ENCODE assay signal across 19 mouse cellular contexts in the genomic region with DNA sequence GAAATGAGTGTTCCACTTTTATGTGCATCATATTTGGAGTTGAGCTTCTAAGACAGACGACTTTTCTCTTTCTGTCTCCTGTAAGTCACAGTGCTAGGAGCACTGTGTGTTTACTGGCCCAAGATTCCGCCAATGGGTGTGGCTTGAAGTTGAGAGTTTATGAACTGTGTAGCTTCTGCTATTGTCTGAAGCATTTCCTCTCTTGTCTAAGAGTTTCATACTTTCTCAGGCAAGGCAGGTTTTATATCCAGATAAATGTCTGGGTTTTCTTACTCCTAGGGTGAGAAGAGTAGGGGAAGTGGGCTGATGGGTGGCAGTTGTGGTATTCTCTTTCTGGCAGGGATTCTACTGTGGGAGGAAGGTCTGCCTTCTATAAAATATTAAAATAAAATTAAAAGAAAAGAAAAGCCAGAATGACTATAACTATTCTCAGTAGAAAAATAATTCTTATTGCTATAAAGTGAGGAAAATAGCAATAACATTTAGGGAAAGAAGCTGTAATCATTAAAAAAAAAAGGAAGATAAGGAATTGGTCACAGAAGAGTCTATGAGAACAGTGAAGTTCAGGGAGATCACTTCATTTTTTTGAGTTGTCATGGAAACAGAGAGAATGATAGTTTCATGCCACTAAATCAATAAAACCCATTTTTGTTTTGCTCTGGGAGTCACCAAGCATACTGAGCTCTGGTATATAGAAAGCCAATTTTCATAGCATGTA.
DNase-seq lines count a peak whose midpoint lies in the region; ATAC-seq and TF ChIP-seq lines count a peak whose summit lies in the region.
"Had no signal": no experiment of that assay in that cellular context is flagged by ENCODE, and none has a peak within 500 bp of the region (broad histone marks: within the 10 kb centered on the region; RNA-seq: fewer than 3 reads in every experiment).

No protein-coding gene starts in this region.

- TF ChIP-seq CTCF in midbrain, postnatal 0 days (IDR thresholded peaks at IDR 0.05): no peak

- H3K9me3 ChIP-seq in hindbrain, embryonic 16.5 days (ENCODE audit: control insufficient read depth, low read length): no peaks in the 10 kb centered on the region
- H3K9me3 ChIP-seq in hindbrain, embryonic 14.5 days (ENCODE audit: control insufficient read depth, low read length): no peaks in the 10 kb centered on the region
- H3K9me3 ChIP-seq in midbrain, embryonic 11.5 days (ENCODE audit: control insufficient read depth, low read length): no peaks in the 10 kb centered on the region
- H3K9me3 ChIP-seq in midbrain, postnatal 0 days (ENCODE audit: low read length): no peaks in the 10 kb centered on the region
- H3K9me3 ChIP-seq in heart, embryonic 11.5 days (replicated peaks; ENCODE audit: control insufficient read depth, low read length): no peaks in the 10 kb centered on the region
- H3K9me3 ChIP-seq: hindbrain, embryonic 15.5 days; limb, embryonic 13.5 days; neural tube, embryonic 15.5 days had no signal

- no peak overlapping the region for H3K4me2 ChIP-seq in hindbrain, embryonic 16.5 days (ENCODE audit: low read length)
- H3K4me2 ChIP-seq in hindbrain, embryonic 14.5 days (replicated peaks): no peak overlapping the region
- H3K4me2 ChIP-seq in midbrain, embryonic 11.5 days: no peak overlapping the region
- H3K4me2 ChIP-seq in midbrain, postnatal 0 days (ENCODE audit: low read depth, low read length, poor library complexity, severe bottlenecking): no peak overlapping the region
- no peak overlapping the region for H3K4me2 ChIP-seq in heart, embryonic 11.5 days
- H3K4me2 ChIP-seq: hindbrain, embryonic 15.5 days; limb, embryonic 13.5 days; neural tube, embryonic 15.5 days had no signal

- no peaks in the 10 kb centered on the region for H3K36me3 ChIP-seq in hindbrain, embryonic 16.5 days (ENCODE audit: control insufficient read depth, insufficient read depth, low read length)
- H3K36me3 ChIP-seq in hindbrain, embryonic 14.5 days (replicated peaks; ENCODE audit: control insufficient read depth, insufficient read depth): no peaks in the 10 kb centered on the region
- H3K36me3 ChIP-seq in midbrain, embryonic 11.5 days (ENCODE audit: control insufficient read depth, insufficient read depth, low read length): no peaks in the 10 kb centered on the region
- H3K36me3 ChIP-seq in midbrain, postnatal 0 days (ENCODE audit: insufficient read depth, low read length): no peaks in the 10 kb centered on the region
- H3K36me3 ChIP-seq in heart, embryonic 11.5 days (ENCODE audit: control insufficient read depth, insufficient read depth, low read length): no peaks in the 10 kb centered on the region
- H3K36me3 ChIP-seq: hindbrain, embryonic 15.5 days; limb, embryonic 13.5 days; neural tube, embryonic 15.5 days had no signal

- no peaks in the 10 kb centered on the region for H3K4me1 ChIP-seq in hindbrain, embryonic 16.5 days (ENCODE audit: control insufficient read depth, insufficient read depth, low read depth, low read length)
- no peaks in the 10 kb centered on the region for H3K4me1 ChIP-seq in hindbrain, embryonic 14.5 days (replicated peaks; ENCODE audit: control insufficient read depth, insufficient read depth, low read length)
- H3K4me1 ChIP-seq in midbrain, embryonic 11.5 days (ENCODE audit: control insufficient read depth, insufficient read depth, low read length): no peaks in the 10 kb centered on the region
- no peaks in the 10 kb centered on the region for H3K4me1 ChIP-seq in midbrain, postnatal 0 days (ENCODE audit: insufficient read depth, low read length)
- H3K4me1 ChIP-seq in heart, embryonic 11.5 days (ENCODE audit: control insufficient read depth, insufficient read depth, low read length): no peaks in the 10 kb centered on the region
- H3K4me1 ChIP-seq: hindbrain, embryonic 15.5 days; limb, embryonic 13.5 days; neural tube, embryonic 15.5 days had no signal

- H3K27ac ChIP-seq in hindbrain, embryonic 16.5 days (ENCODE audit: low read depth, low read length): no peak overlapping the region
- H3K27ac ChIP-seq in hindbrain, embryonic 14.5 days: no peak overlapping the region
- no peak overlapping the region for H3K27ac ChIP-seq in midbrain, embryonic 11.5 days (ENCODE audit: low read depth, low read length)
- H3K27ac ChIP-seq in midbrain, postnatal 0 days (ENCODE audit: low read depth, low read length): no peak overlapping the region
- no peak overlapping the region for H3K27ac ChIP-seq in heart, embryonic 11.5 days (ENCODE audit: low read depth, low read length)
- H3K27ac ChIP-seq: hindbrain, embryonic 15.5 days; layer of hippocampus, adult 2 months; left cerebral cortex, adult 2 months; limb, embryonic 13.5 days; neural tube, embryonic 15.5 days had no signal

- WGBS in hindbrain, embryonic 16.5 days: 73% methylated on average over 2 of the region's 2 CpGs
- 82% methylated on average over 2 of the region's 2 CpGs for WGBS in hindbrain, embryonic 14.5 days
- 80% methylated on average over 2 of the region's 2 CpGs for WGBS in midbrain, embryonic 11.5 days
- WGBS in midbrain, postnatal 0 days: 74% methylated on average over 2 of the region's 2 CpGs
- 72% methylated on average over 2 of the region's 2 CpGs for WGBS in heart, embryonic 11.5 days (ENCODE audit: insufficient replicate concordance)

- no peaks in the 10 kb centered on the region for H3K27me3 ChIP-seq in hindbrain, embryonic 16.5 days (replicated peaks; ENCODE audit: control insufficient read depth, insufficient read depth, low read length)
- H3K27me3 ChIP-seq in hindbrain, embryonic 14.5 days (ENCODE audit: control insufficient read depth, insufficient read depth, low read length): no peaks in the 10 kb centered on the region
- H3K27me3 ChIP-seq in midbrain, embryonic 11.5 days (ENCODE audit: control insufficient read depth, insufficient read depth, low read length): no peaks in the 10 kb centered on the region
- no peaks in the 10 kb centered on the region for H3K27me3 ChIP-seq in midbrain, postnatal 0 days (ENCODE audit: insufficient read depth, low read length)
- H3K27me3 ChIP-seq in heart, embryonic 11.5 days (ENCODE audit: control insufficient read depth, insufficient read depth, low read length): no peaks in the 10 kb centered on the region
- H3K27me3 ChIP-seq: hindbrain, embryonic 15.5 days; limb, embryonic 13.5 days; neural tube, embryonic 15.5 days had no signal

- 0 out of 2 replicates have a peak, but pooled peaks have one; percentile 6 for ATAC-seq in hindbrain, embryonic 16.5 days
- no peak for ATAC-seq in hindbrain, embryonic 14.5 days (ENCODE audit: low FRiP score)
- no peak for ATAC-seq in midbrain, embryonic 11.5 days (ENCODE audit: low FRiP score)
- ATAC-seq in midbrain, postnatal 0 days (ENCODE audit: low FRiP score): no peak
- peak; percentile 54 to 59 for ATAC-seq in hematopoietic stem cell, adult 5-6 weeks (replicated peaks in 1 of 2; ENCODE audit: insufficient read depth in 1 of 2, low FRiP score in 2 of 2, low TSS enrichment in 1 of 2, low read depth in 1 of 2, poor library complexity in 2 of 2, severe bottlenecking in 2 of 2)
- peak; percentile 63 for ATAC-seq in megakaryocyte-erythroid progenitor cell, adult 5-6 weeks (replicated peaks; ENCODE audit: low FRiP score, low TSS enrichment, poor library complexity, severe bottlenecking)
- no peak for ATAC-seq in heart, embryonic 11.5 days (replicated peaks; ENCODE audit: insufficient number of reproducible peaks, low FRiP score, low TSS enrichment)

- H3K9ac ChIP-seq in hindbrain, embryonic 16.5 days (ENCODE audit: low read depth, low read length): no peak overlapping the region
- no peak overlapping the region for H3K9ac ChIP-seq in hindbrain, embryonic 14.5 days
- no peak overlapping the region for H3K9ac ChIP-seq in midbrain, embryonic 11.5 days (ENCODE audit: low read length)
- no peak overlapping the region for H3K9ac ChIP-seq in midbrain, postnatal 0 days (replicated peaks; ENCODE audit: low read length, poor library complexity, severe bottlenecking)
- H3K9ac ChIP-seq in heart, embryonic 11.5 days (ENCODE audit: low read depth, low read length): no peak overlapping the region
- H3K9ac ChIP-seq: hindbrain, embryonic 15.5 days; limb, embryonic 13.5 days; neural tube, embryonic 15.5 days had no signal

- H3K4me3 ChIP-seq in hindbrain, embryonic 16.5 days (ENCODE audit: low read length): no peak overlapping the region
- H3K4me3 ChIP-seq in hindbrain, embryonic 14.5 days (replicated peaks; ENCODE audit: low read length): no peak overlapping the region
- H3K4me3 ChIP-seq in midbrain, embryonic 11.5 days (ENCODE audit: low read depth, low read length): no peak overlapping the region
- H3K4me3 ChIP-seq in midbrain, postnatal 0 days (ENCODE audit: low read depth, low read length): no peak overlapping the region
- no peak overlapping the region for H3K4me3 ChIP-seq in heart, embryonic 11.5 days (ENCODE audit: low read depth, low read length)
- H3K4me3 ChIP-seq: hindbrain, embryonic 15.5 days; layer of hippocampus, adult 2 months; left cerebral cortex, adult 2 months; limb, embryonic 13.5 days; myocyte; neural tube, embryonic 15.5 days had no signal

- no peak for DNase-seq in hindbrain, embryonic 14.5 days (ENCODE audit: low spot score)
- DNase-seq in midbrain, embryonic 11.5 days (ENCODE audit: low spot score, missing footprints): peak; percentile 72
- DNase-seq in midbrain, postnatal 0 days (ENCODE audit: low spot score): no peak
- no peak for DNase-seq in frontal cortex, postnatal 36 days (ENCODE audit: low spot score in 2 of 2)
- DNase-seq: cerebellum, adult 9-10 months; gastrocnemius, postnatal 14 days; heart, postnatal 10 days; kidney, adult 18-20 months; thymus, postnatal 4 days had no signal

Comparison
In these comparisons a context has a peak if more than half of its experiments do, and no peak if none do; other contexts are left out.
1. ATAC-seq: peak in hindbrain, embryonic 16.5 days (single experiment), hematopoietic stem cell, adult 5-6 weeks (2 of 2) and megakaryocyte-erythroid progenitor cell, adult 5-6 weeks (single experiment); none in hindbrain, embryonic 14.5 days (single experiment), midbrain, embryonic 11.5 days (single experiment), midbrain, postnatal 0 days (single experiment) and heart, embryonic 11.5 days (single experiment).